8 mouse cellular contexts compared by ENCODE assay signal in genomic region chr4:41568682-41569410, GRCm38 (mm10). TPM values are rescaled to one million over a fixed set of nuclear protein-coding genes. Genes with fewer than 3 reads are reported as not detected.
DNase-seq lines count a peak whose midpoint lies in the region; ATAC-seq and TF ChIP-seq lines count a peak whose summit lies in the region.

No protein-coding gene starts in this region.

- H3K4me2 ChIP-seq in kidney, embryonic 14.5 days (replicated peaks; ENCODE audit: low read depth, low read length) = peak overlapping the region; percentile 72
- H3K4me2 ChIP-seq in liver, embryonic 15.5 days = peak overlapping the region; percentile 88
- peak overlapping the region; percentile 82 for H3K4me2 ChIP-seq in neural tube, embryonic 15.5 days

- H3K9ac ChIP-seq in kidney, embryonic 14.5 days (ENCODE audit: low read depth, low read length) = peak overlapping the region; percentile 49
- H3K9ac ChIP-seq in liver, embryonic 15.5 days = peak overlapping the region; percentile 33
- H3K9ac ChIP-seq in neural tube, embryonic 15.5 days (replicated peaks) = peak overlapping the region; percentile 91

- no peaks in the 10 kb centered on the region for H3K9me3 ChIP-seq in G1E (replicated peaks)
- no peaks in the 10 kb centered on the region for H3K9me3 ChIP-seq in kidney, embryonic 14.5 days (ENCODE audit: control insufficient read depth, low read length)
- H3K9me3 ChIP-seq in liver, embryonic 15.5 days (replicated peaks) = no peaks in the 10 kb centered on the region
- H3K9me3 ChIP-seq in neural tube, embryonic 15.5 days (replicated peaks) = no peaks in the 10 kb centered on the region

- no peaks in the 10 kb centered on the region for H3K36me3 ChIP-seq in G1E (replicated peaks)
- H3K36me3 ChIP-seq in kidney, embryonic 14.5 days (ENCODE audit: control insufficient read depth, insufficient read depth, low read length) = no peaks in the 10 kb centered on the region
- no peaks in the 10 kb centered on the region for H3K36me3 ChIP-seq in liver, embryonic 15.5 days (replicated peaks)
- H3K36me3 ChIP-seq in neural tube, embryonic 15.5 days = no peaks in the 10 kb centered on the region

- DNase-seq in 3T3-L1 (ENCODE audit: low read depth, low spot score) (peak; percentile 55), G1E (ENCODE audit: low spot score) (peak; percentile 4)
- peak; percentile 37 to 64 for DNase-seq in cerebellum, postnatal 4 days (ENCODE audit: low spot score in 2 of 2)
- DNase-seq in gastrocnemius, postnatal 4 days (ENCODE audit: low spot score in 2 of 2) = peak; percentile 27 to 47
- peak; percentile 13 for DNase-seq in yolk sac, embryonic 10.5 days (ENCODE audit: low spot score)

- H3K27ac ChIP-seq in kidney, embryonic 14.5 days (ENCODE audit: low read depth, low read length) = no peak overlapping the region; the same call in 1 of the 2 replicates
- no peak overlapping the region for H3K27ac ChIP-seq in liver, embryonic 15.5 days (replicated peaks)
- H3K27ac ChIP-seq in neural tube, embryonic 15.5 days (replicated peaks) = peak overlapping the region; percentile 91

- peak overlapping the region; percentile 76 for H3K4me3 ChIP-seq in G1E (ENCODE audit: low read depth, low read length)
- H3K4me3 ChIP-seq in kidney, embryonic 14.5 days (ENCODE audit: low read length) = peak overlapping the region; percentile 52
- H3K4me3 ChIP-seq in liver, embryonic 15.5 days (replicated peaks) = peak overlapping the region; percentile 65
- H3K4me3 ChIP-seq in neural tube, embryonic 15.5 days (replicated peaks) = peak overlapping the region; percentile 77

- TF ChIP-seq CTCF in G1E (IDR thresholded peaks at IDR 0.05; ENCODE audit: low read depth, low read length) = no peak

- peaks cover 23% of the 10 kb centered on the region for H3K4me1 ChIP-seq in G1E (ENCODE audit: insufficient read depth, low read depth, low read length)
- peaks cover 12% of the 10 kb centered on the region for H3K4me1 ChIP-seq in kidney, embryonic 14.5 days (ENCODE audit: control insufficient read depth, insufficient read depth, low read length)
- peaks cover 19% of the 10 kb centered on the region for H3K4me1 ChIP-seq in liver, embryonic 15.5 days (replicated peaks)
- peaks cover 41% of the 10 kb centered on the region for H3K4me1 ChIP-seq in neural tube, embryonic 15.5 days

- ATAC-seq in G1E (ENCODE audit: extremely low read depth, insufficient number of reproducible peaks, low FRiP score, poor library complexity, severe bottlenecking) = no peak
- ATAC-seq in kidney, embryonic 14.5 days (ENCODE audit: low FRiP score, low TSS enrichment) = peak; percentile 0; the same call in 1 of the 2 replicates
- no peak; the same call in 1 of the 2 replicates for ATAC-seq in liver, embryonic 15.5 days (ENCODE audit: insufficient read depth)
- ATAC-seq in neural tube, embryonic 15.5 days (ENCODE audit: low FRiP score) = peak; percentile 62

- H3K27me3 ChIP-seq in G1E (ENCODE audit: insufficient read depth, low read length) = peaks cover 31% of the 10 kb centered on the region
- peaks cover 17% of the 10 kb centered on the region for H3K27me3 ChIP-seq in kidney, embryonic 14.5 days (ENCODE audit: control insufficient read depth, insufficient read depth, low read length)
- peaks cover 55% of the 10 kb centered on the region for H3K27me3 ChIP-seq in liver, embryonic 15.5 days
- H3K27me3 ChIP-seq in neural tube, embryonic 15.5 days (replicated peaks) = no peaks in the 10 kb centered on the region

- WGBS in kidney, embryonic 14.5 days = under 1% methylated on average over 58 of the region's 58 CpGs
- 1% methylated on average over 58 of the region's 58 CpGs for WGBS in liver, embryonic 15.5 days (ENCODE audit: insufficient replicate concordance)
- WGBS in neural tube, embryonic 15.5 days = under 1% methylated on average over 58 of the region's 58 CpGs

RNA-seq across cellular contexts. Expression of gene Fam219a, which starts 0.5 kb away (rescaled TPM):
- total RNA-seq in G1E (2014; fragmentation: Nextera tagmentation) = 2.5 and 2.9 TPM in 2 replicates
- total RNA-seq in G1E (2017) = 0.44 and 0.87 TPM in 2 replicates
- polyA plus RNA-seq in G1E (2012) = 2.5 and 2.6 TPM in 2 replicates
- total RNA-seq in gastrocnemius, postnatal 4 days (2021) = 10 to 100 TPM; 20.1 to 24.4 TPM
- polyA plus RNA-seq in kidney, embryonic 14.5 days (2014; fragmentation: Nextera tagmentation; extraction: Ambion mirVana) = 2.2 and 2.7 TPM in 2 replicates
- polyA plus RNA-seq in liver, embryonic 15.5 days (2015; fragmentation: Nextera tagmentation; extraction: Ambion mirVana) = 0.48 and 0.88 TPM in 2 replicates
- polyA plus RNA-seq in neural tube, embryonic 15.5 days (2015; fragmentation: Nextera tagmentation; extraction: Ambion mirVana) = 15.2 and 17.9 TPM in 2 replicates

RNA-seq across cellular contexts. Expression of gene Dnaic1, which starts 0.7 kb away (rescaled TPM):
- total RNA-seq in G1E (2014; fragmentation: Nextera tagmentation) (not detected in 2 replicates), G1E (2017) (0.23 TPM in 1 of 2 replicates, not detected in the other)
- polyA plus RNA-seq in G1E (2012) = not detected in 2 replicates
- total RNA-seq in gastrocnemius, postnatal 4 days (2021) = 1 to 10 TPM; 4.9 to 5.8 TPM
- 2.2 and 2.4 TPM in 2 replicates for polyA plus RNA-seq in kidney, embryonic 14.5 days (2014; fragmentation: Nextera tagmentation; extraction: Ambion mirVana)
- polyA plus RNA-seq in liver, embryonic 15.5 days (2015; fragmentation: Nextera tagmentation; extraction: Ambion mirVana) = 4.0 and 4.8 TPM in 2 replicates
- polyA plus RNA-seq in neural tube, embryonic 15.5 days (2015; fragmentation: Nextera tagmentation; extraction: Ambion mirVana) = 2.1 and 2.5 TPM in 2 replicates

RNA-seq across cellular contexts. Expression of gene 1110017D15Rik, which starts 51.7 kb away (rescaled TPM):
- total RNA-seq in G1E (2014; fragmentation: Nextera tagmentation) = 7.3 and 10.5 TPM in 2 replicates
- 0.22 and 1.7 TPM in 2 replicates for total RNA-seq in G1E (2017)
- 0.08 TPM in 1 of 2 replicates, not detected in the other for polyA plus RNA-seq in G1E (2012)
- under 1 TPM; 0.42 to 0.54 TPM for total RNA-seq in gastrocnemius, postnatal 4 days (2021)
- 0.93 and 1.0 TPM in 2 replicates for polyA plus RNA-seq in kidney, embryonic 14.5 days (2014; fragmentation: Nextera tagmentation; extraction: Ambion mirVana)
- not detected in 2 replicates for polyA plus RNA-seq in liver, embryonic 15.5 days (2015; fragmentation: Nextera tagmentation; extraction: Ambion mirVana)
- 8.6 and 10.1 TPM in 2 replicates for polyA plus RNA-seq in neural tube, embryonic 15.5 days (2015; fragmentation: Nextera tagmentation; extraction: Ambion mirVana)

Comparison
In these comparisons a context has a peak if more than half of its experiments do, and no peak if none do; other contexts are left out.
1. DNase-seq: peak in every context shown above with its lines; median percentile 55 in 3T3-L1; 50 in cerebellum, postnatal 4 days; 37 in gastrocnemius, postnatal 4 days; 13 in yolk sac, embryonic 10.5 days; 4 in G1E.
2. ATAC-seq: peak in kidney, embryonic 14.5 days (single experiment) and neural tube, embryonic 15.5 days (single experiment); none in G1E (single experiment) and liver, embryonic 15.5 days (single experiment).
3. H3K9ac ChIP-seq: peak in every context shown above with its lines; median percentile 91 in neural tube, embryonic 15.5 days; 49 in kidney, embryonic 14.5 days; 33 in liver, embryonic 15.5 days.
4. Peak in every context shown above with its lines, with median percentiles within 50 percentile points of each other: H3K4me3 ChIP-seq and H3K4me2 ChIP-seq.